Mouse (Mus musculus) heart, adult 9 months (tissue): Measurements from ENCODE around the gene Hcrtr2.

ENCODE experiments used
- DNase-seq, 2 experiments: peaks; one replicate each; pipeline ENCODE4 v3.0.0; 2022; ENCODE audit warnings: low spot score in 2 of 2

The Hcrtr2 gene

DNA sequence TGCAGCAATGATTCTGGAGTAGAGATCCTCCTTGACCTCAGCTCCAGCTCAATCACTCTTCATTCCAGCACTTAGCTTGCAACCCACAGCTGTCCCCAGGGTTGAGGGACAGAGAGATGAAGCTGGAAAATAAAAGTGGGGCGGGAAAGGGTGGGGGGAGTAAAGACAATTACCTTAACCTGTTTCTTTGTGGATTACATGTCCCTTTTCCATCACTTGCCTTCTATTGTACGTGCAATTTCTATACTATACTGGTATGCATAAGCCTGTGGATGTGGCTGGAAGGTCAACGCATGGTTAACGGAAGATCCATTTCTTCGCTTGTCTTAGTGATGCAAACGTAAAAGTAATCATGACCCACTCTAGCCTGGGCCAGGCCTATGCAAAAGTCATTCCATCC is at the start of gene Hcrtr2:
Hcrtr2 (minus strand) TSS at position 101 of the 400 bp plus-strand sequence.
- DNase-seq: no peak

DNA sequence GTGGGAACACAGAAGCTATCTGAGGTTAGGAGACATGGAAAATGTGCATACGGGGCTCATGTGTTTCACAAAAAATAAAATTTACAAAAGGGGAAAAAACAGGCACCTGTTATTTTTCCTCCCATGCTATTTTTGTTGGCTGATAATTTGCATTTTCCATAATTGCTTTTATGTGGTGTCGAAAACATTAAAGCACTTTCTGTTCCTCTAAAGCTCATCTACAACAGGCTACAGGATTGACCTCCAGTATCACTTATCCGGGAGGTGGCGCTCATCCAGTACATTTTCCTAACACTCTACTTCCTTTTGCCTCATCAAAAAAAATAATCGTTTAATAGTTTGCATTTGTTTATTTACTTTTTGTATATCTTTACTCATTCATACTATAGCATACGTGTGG is 41.2 kb upstream of the Hcrtr2 start:
- no peak for DNase-seq

DNA sequence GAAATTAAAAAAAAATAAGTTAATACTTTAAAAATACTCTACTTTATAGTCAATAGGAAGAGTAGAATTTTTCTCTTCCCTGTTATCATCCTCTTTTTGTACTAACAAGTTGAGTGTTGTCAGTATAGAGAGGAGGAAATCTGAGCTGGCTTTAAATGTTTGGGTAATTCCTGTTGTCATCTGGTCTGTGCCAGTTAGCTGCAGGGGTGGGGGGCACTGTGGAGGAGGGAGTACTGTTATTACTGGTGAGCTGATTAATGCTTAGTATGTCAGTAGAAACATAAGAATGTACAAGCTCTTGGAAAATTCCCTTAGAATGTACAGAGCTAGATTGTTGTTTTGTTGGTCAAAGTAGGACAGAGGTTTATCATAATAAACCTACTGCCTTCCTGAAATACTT is 36.7 kb upstream of the Hcrtr2 start:
- no peak for DNase-seq

DNA sequence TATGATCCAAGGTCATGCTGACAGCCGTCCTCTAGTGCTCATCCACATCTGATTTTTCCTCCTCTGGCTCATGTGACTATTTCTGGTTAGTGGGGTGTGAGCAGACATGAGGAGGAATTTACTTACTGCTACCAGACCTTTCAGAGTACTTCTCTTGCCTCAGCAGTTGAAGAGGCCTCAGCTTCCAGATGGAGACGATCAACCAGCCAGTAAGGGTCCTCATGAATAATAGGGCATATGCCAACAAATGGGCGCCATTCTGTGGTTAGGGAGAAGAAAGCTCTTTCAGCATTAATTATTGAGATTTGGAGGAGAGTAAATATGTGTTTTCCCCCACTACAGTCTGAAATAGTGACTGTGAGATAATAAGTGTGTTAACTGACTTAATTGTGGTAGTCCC is 28.7 kb upstream of the Hcrtr2 start:
- no peak for DNase-seq

DNA sequence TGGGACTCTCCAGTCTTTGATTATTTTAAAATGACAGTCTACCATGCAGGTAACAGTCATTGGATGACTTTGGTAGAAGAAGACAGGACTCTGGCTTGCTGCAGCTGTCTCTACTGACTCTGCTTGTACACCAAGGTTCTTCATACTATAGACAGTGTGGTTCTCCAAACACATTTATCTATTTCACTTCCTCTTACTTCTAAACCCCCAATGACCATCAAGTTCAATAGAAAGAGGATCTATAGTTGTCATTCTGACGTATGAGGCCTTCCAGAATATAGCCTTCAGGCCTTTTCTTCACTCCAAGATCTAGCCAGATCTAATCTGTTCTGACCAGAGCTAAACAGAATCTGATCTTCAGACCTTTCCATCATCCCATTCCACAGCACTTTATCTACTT is 23.6 kb upstream of the Hcrtr2 start:
- no peak for DNase-seq

DNA sequence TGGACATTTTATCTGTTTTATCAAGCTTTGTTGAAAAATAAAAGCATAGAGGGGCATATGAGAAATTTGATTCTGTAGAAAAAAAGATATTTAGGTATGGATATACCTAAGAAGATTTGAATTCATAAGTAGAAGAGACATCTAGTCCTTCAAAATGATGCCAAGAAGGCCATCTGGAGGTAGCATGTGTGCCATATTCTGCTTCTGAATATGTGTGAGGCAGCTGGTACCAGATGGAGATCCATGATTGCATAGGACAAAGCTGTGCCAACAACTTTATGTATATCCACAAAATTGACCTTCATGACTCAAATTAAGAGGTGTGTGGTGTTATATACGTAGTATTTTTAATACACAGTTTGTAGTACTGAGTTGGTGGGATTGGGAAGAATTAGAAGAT is 7.4 kb upstream of the Hcrtr2 start:
- no peak for DNase-seq

DNA sequence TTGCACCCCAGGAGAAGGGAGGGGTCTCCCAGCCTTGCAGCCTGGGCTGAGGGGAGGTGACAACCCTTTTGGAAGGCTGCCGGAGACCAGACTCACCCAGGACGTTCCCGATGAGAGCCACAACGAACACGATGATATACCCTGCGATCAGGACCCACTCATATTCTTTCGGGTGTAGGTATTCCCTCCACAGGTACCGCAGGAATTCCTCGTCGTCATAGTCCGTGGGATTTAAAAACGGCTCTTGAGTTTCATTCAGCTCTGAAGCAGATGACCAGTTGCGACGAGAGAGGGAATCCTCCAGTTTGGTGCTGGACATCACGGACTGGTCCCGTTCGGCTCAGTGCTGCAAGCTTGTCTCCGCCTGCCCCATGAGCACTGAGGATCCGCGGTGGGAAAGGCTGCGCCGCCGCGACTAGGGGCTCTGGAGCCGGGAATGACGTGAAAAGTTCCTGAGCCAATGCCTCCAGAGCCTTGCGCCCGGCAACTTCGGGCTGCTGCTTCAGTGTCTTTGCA is 412 bp downstream of the Hcrtr2 start:
- no peak for DNase-seq

DNA sequence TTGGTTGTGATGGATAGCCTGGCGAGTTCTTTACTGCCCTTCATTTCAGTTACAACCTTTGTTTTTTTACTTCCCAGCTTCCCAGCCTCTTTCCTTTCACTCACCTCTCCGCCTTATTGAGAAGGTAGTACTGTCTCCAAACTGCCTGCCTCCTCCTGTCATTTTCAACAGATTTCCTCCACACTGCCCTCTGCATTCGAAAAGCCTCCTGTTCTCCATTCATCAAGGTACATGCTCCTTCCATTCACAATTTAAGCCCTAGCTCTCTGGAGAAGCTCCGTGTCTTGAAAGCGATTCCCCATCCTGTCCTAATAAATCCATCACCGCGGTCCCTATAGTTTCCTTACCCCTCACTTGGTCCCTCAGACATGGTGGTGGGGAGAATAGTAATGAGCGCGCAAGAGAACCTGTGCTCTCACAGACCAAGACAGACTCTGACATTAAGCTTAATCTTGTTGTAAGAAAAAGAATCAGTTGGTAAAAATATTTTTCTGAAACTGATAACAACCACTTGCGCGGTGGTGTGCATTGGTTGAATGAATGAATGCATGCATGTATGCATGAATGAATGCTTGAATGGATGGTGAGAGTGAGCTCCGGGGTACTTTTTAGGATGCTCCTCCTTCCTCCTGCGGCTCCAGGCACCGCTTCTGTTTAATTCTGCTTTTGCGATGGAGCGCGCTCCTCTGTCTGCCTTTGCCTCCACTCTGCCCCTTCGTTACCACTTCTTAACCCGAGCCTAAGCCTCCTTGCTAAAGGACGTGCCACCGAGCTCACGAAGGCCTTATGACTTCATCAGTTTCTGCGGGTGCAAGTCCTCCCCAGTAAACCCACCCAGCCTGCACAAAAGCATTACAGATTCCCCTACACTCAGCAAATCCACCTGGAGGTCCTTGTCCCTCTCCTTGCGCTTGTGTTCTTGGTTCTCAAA is 1.3 kb downstream of the Hcrtr2 start:
- no peak for DNase-seq

DNA sequence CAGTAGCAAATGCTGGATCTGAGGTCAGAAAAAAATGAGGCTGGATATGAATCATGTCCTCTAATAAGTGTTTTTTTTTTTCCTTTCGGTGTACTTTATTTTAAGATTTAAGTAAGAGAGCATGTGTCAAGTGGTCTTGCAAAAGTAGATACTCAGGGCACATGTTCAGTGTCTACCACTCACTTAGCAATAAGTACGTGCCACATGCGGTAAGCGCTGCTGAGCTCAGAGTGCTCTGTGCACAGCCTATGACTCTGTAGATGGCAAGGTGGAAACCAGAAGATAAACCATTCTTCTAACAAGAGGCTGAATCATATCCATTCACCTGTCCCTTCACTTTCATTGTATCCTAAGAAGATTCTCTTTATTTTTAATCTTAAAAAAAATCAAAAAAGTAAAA is 2.1 kb downstream of the Hcrtr2 start:
- DNase-seq: no peak

DNA sequence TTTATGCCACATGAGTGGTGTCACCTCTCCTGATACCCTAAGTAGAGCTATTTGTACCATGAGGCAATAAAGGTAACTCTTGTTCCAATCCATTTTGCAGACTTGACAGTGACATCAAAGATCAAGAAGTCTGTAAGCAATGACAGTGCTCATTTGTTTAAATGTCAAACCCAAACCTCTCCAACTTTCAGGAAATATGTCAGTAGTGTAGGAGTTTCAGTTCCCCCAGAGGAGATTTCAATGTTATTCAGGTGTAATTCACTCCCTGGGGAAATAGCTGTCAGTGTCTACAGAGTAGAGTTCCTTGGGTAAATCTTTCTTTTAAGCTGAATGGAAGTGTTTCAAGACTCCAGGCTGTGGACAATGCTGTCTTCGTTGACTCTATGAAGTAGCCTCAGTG is 2.9 kb downstream of the Hcrtr2 start:
- DNase-seq: no peak

DNA sequence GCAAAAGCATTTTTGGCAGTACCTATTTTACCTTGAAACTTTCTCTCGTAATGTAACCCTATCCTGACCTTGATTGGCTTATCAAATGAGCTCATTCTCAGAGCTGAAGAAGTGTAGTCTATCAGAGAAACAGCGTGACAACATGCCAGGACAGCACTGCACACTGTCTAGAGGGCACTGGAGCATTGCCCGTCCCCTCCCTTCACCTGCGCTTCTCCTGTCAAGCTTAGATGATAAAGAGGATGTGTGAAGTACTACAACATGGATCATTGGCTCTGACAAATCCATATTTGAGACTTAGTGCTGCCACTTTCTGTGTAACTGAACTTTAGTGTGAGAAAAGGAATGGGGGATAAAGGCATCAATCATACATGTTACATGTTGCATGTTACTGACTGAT is 5.4 kb downstream of the Hcrtr2 start:
- DNase-seq: no peak

DNA sequence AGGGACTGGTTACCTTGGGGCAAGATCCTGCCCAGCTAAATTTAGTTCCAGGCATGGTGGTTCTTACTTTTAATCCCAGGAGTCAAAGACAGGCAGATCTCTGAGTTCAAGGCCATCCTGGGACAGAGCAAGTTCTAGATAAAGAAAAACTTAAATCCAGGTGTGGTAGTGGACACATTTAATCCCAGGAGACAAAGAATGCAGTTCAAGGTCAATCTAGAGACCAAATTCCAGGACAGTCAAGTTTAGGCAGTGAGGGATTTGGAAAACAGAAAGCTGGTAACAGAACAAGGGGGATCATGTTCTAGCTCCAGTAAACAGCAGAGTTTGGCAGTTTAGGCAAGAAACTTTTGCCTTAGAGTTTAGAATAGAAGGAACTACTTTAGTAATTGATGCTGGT is 8.6 kb downstream of the Hcrtr2 start:
- DNase-seq: no peak

DNA sequence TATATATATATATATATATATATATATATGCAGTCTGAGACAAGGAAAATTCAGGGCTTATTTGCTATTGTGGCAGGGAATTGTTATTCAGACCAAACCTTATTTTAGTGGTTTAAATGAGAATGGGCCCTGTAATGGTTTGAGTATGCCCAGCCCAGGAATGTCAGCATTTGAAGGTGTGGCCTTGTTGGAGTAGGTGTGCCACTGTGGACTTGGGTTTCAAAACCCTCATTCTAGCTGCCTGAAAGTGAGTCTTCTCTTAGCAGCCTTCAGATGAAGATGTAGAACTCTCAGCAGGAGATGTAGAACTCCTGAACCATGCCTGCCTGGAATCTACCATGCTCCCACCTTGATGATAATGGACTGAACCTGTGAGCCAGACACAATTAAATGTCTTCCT is 9.7 kb downstream of the Hcrtr2 start:
- DNase-seq: no peak

DNA sequence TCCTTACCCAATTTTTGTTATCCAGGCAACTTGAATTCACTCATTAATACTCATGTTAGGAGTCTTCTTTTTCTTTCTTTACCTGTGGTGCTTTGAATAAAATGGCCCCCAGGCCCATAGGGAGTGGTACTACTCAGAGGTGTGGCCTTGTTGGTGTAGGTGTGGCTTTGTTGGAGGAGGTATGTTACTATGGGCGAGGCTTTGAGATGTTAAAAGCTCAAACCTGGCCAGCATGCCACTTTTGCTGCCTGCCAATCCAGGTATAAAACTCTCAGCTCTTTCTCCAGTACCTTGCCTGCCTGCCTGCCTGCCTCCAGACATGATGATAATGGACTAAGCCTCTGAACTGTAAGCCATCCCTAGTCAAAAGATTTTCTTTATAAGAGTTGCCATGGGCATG is 11.4 kb downstream of the Hcrtr2 start:
- no peak for DNase-seq

DNA sequence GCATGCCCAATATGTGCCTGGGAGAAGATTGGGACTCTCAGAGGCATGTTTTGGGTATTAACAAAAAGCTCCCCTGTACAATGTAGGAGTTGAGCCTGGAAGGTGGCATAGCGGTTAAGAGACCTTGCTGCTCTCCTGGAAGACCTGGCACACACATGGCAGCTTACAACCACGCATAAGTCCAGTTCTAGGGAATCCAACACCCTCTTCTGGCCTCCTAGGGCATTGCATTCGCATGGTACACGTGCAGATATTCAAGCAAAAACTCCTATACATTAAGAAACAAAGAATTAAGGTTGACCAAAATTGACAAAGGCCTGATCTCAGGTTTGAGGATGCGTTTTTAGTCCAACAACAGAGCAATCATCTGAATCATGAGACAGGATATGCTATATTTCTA is 32.3 kb downstream of the Hcrtr2 start:
- DNase-seq: no peak

DNA sequence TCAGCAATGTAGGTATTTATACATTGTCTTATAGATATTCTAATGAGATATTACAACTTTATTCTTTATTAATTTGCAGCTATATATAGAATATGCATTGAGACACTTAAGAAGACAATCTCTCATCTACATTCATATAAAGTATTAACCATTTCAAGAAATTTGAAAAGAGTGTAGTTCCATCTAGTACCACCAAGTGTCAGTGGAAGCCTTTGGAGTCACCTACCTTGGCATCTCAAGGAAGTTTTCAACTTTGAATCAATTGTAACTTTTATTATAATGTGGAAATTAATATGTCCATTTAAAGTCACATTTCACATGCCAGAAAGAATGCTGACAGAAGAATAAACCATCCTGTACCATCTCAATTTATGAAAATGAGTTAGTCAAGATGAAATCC is 52.8 kb downstream of the Hcrtr2 start:
- DNase-seq: no peak

DNA sequence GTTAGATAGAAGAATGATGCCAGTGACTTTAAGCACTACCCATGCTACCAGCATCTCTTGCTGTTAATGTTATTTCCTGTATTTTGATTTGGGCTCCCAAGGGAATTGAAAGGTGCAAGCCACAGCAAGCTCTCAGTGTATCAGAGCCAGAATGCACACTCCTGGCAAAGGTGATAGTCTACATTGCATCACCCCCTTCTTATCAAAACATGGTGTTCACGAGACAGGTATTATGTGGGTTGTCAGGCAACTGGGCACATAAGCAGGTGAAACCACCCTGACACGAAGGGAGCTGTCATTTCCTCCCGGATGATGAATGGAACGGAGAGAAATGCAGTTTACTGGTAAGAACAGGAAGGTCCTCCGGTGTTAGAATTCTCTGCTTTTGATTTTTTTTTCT is 65.9 kb downstream of the Hcrtr2 start:
- no peak for DNase-seq

DNA sequence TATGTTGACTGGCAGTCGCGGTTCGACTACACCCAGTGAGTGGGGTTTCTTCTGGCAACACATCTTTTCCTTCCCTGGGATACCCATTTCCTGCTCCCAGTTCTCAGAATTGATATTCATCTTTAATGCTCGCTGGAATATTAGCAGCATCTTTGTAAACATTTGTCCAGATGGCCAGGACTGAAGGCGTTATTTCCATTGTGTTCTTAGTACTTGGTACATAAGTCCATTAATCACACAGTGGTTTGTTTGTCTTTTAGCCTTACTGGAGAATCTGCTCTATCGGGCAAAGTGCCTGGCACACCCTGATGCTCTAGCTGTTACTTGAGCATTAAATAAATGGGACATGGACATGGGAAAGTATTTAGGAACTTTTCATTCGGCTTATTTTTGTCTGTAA is 71.1 kb downstream of the Hcrtr2 start:
- DNase-seq: no peak

DNA sequence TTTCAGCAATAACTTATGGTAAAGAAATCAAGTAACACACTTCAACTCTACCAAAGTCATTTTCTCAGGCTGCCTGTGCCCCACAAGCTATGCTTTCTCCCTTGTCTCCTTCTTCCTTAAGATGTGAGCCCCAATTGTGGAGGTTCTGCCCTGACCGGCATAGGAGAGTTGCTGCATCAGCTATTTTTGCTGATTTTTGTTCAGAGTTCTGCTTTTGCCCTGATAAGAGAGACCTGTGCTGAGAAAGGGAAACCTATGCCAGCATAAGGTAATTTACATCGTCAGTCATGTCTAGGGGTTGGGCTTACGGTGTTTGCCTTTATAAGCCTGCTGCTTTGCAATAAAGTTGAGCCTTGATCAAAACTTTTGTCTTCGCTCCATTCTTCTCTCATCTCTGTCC is 71.5 kb downstream of the Hcrtr2 start:
- no peak for DNase-seq

DNA sequence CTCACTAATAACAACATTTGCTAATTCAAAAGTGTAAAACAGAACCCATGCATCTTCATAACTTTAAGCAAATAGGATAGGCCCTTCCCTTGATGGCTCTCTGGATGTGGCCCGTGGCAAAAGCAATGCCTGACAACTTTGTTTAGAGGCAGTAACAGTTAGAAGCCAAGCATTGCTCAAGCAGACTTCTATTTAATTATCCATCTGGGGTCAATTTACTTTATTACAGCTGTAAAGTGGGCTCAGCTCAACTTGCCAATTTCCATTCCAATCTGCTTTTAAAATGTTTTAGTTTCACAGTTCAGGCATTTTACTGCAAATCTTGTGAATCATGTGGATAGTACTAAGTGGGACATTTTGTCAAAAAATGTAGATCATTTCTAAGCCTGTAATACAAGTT is 81.3 kb downstream of the Hcrtr2 start:
- no peak for DNase-seq

DNA sequence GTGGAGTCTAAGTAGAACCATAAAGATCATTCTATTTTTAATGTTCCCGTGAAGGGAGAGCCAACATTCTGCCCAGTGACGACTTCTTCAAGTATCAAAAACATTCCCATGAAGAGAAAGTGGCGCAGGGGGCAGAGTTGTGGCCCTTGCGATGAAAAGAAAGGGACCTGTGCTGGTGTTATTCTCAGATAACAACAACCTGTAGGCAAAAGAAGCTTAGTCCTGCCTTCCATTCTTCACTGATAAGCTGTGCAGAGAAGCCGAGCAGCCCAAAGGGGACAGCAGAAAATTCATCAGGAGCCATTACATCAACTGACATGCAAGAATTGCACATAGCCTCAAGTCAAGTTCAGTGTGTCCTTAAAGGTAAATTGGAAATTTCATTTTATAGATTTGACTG is 85.7 kb downstream of the Hcrtr2 start:
- DNase-seq: no peak

DNA sequence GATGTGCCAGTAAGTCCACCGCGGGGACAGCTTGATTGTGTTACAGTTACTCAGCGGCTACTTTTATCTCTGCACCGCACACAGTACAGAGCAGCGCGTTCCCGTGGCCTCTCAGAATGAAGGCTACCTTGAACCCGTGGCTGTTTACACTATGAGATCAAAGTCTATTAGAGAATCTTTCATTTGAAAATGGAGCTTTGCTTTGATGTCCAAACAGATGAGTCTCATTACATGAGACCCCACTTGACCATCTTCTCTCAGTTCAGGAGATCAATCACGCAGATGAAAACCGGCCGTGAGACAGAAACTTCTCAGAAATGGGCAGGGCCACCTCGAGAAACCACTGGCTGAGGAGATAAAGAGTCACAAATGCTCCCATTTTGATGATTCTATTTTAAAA is 86.4 kb downstream of the Hcrtr2 start:
- no peak for DNase-seq

DNA sequence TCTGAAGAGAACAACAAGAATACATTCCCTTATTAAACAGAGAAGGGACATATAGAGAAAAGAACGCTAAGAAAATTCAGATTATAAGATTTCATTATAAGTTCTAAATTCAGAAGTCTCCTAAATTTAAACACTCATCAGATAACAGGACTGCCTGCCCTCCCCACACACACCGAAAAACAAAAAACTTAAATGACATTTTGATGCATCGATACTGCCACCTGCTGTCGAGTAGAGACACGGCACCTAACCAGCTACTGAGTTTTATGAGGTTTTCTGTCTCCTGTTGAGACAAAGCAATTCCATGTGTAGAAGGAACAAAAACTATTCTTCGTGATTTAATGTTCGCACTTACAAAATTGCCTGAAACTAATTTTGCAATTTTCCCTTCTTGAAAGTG is 87.0 kb downstream of the Hcrtr2 start:
- peak; percentile 3 to 35 for DNase-seq
